Mouse (Mus musculus): ENCODE data around the gene Kmt2b. TPM values are rescaled to one million over a fixed set of nuclear protein-coding genes. Genes with fewer than 3 reads are reported as not detected.

Kmt2b gene
- total RNA-seq, 1 experiment from 2014 or later: 24.9 TPM

DNA sequence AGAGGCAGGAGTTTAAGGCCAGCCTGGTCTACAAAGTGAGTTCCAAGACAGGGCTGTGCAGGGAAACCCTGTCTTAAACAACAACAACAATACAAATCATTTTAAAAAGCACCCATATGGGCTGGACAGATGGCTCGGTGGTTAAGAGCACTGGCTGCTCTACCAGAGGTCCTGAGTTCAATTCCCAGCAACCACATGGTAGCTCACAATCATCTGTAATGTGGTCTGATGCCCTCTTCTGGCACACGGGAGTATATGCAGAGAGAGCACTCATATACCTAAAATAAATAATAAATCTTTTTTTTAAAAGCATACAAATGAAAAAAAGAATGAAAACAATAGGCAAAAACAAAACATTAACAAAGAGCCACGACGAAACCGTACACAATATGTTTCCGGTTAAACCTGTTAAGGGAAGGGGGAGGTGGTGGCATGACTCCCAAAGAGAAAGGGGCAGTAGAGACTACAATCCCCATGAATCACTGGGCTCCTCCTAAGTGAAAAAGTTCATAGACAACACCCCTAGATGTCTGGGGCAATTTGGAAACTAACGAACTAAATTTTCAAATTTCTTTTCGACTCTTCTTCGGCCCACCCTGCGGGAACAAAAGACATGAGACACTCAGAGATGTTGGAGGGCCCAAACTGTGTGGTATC lies 37.0 kb downstream of the Kmt2b start:
- ATAC-seq (replicated peaks; ENCODE audit: low read depth, poor library complexity, severe bottlenecking): peak; percentile 64

DNA sequence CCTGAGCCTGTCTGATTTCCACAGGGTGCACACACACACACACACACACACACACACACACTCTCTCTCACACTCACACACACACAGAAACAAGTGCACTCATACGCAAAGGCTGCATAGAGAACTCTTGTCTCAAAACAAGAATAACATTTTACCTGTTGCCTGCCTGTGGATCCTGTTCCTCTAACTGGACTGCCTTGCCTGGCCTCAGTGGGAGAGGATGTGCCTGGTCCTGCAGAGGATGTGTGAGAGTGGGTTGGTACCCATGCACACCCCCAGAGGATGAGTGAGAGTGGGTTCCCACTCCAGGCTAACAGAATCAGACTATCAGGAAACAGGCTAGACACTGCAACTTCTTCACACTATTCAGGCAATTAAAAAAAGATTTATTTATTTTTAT lies 37.9 kb downstream of the Kmt2b start:
- ATAC-seq (replicated peaks; ENCODE audit: low read depth, poor library complexity, severe bottlenecking): no peak

DNA sequence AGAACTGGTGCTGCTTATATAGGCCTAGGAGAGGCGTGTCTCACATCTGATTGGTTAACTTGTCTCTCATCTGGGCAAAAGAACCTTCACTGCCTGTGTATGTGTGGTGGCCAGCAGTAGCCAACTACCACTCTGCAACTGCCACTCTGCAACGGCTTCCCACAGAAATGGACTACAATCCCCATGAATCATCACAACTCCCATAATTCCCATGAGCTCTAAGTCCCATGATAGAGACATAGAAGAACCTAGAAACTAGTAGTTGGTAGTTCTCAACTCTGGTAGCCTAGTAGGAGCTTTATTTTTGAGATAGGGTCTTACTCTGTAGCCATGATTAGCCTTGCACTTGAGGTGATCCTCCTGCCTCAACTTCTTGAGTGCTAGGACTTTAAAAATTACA lies 38.6 kb downstream of the Kmt2b start:
- no peak for ATAC-seq (replicated peaks; ENCODE audit: low read depth, poor library complexity, severe bottlenecking)

DNA sequence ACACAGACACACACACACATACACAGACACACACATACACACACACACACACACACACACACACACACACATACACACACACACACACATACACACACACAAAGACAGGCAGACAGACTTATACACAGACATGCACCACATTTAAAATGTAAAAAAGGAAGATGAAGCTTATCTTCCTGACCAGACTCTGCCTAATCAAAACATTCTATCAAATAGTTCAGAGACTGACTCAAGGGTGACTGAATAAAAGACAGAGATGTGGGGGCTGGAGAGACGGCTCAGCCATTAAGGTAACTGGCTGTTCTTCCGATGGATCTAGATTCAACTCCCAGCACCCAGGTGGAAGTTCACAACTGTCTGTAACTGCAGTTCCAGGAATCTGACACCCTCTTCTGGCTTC lies 44.2 kb downstream of the Kmt2b start:
- ATAC-seq (replicated peaks; ENCODE audit: low read depth, poor library complexity, severe bottlenecking): no peak

DNA sequence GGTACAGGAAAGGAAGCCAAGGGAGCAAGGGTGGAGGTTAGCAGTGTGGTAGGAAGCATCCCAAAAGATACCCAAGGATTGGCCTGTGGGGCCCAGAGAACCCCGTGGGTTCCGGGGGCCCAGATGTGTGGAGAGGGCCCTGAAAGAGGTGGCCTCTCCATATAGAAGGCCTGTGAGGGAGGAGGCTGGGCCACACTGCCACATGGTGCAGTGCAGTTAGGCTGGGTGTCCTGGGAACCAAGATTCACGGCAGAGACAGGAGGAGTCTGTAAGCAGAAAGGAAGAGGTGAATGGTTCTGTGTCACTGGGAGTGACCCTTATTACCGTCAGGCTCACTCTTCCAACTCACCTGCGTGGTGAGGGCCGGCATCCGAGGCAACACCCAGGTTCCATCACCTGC lies 48.0 kb downstream of the Kmt2b start:
- no peak for ATAC-seq (replicated peaks; ENCODE audit: low read depth, poor library complexity, severe bottlenecking)

DNA sequence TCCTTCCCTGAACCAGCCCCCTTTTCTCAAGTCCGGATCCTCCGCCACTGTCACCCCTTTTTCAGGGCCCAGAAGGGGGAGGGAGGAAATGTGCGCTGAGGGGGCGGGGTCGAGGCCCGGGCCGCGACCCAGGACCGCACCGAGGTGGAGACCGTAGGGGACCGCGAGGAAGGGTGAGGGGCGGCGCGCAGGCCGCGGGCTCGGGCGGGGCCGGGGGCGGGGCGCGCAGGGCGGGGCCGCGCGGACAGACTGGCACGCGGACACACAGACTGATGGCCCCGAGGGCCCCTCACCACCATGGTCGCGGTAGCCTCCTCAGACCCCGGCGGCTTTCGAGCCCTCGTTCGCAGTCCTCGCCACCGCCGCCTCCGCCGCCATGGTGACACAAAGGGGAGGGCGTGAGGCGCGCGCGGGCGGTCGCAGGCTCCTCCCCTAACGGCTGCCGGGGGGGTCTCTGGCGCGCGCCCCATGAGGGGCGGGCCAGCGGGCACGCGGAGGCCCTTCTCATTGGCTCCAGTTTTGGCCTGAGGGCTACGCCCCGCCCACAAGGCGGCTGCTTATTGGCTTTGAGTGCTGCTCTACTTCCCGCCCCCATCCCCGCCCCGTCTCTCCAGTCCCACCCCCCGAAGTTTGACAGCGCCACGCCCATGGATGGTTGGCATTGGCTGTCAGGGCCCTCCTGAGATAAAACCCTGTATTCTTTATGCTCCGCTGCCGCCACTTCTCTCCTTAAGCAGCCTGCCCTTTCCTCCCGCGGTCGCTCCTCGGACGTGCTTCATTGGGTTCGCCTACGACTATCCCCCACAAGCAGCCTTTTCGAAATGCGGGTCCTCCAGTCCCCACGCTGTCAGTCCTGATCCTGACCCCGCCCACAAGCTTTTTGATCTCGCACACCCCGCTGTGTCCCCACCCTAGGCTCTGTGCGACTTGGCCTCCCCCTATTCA lies 53.6 kb downstream of the Kmt2b start, which contains the start of gene Arhgap33:
Gene Arhgap33, minus strand, starts transcription at position 428 of the 945 bp plus-strand sequence.
- peak; percentile 90 for ATAC-seq (replicated peaks; ENCODE audit: low read depth, poor library complexity, severe bottlenecking)

DNA sequence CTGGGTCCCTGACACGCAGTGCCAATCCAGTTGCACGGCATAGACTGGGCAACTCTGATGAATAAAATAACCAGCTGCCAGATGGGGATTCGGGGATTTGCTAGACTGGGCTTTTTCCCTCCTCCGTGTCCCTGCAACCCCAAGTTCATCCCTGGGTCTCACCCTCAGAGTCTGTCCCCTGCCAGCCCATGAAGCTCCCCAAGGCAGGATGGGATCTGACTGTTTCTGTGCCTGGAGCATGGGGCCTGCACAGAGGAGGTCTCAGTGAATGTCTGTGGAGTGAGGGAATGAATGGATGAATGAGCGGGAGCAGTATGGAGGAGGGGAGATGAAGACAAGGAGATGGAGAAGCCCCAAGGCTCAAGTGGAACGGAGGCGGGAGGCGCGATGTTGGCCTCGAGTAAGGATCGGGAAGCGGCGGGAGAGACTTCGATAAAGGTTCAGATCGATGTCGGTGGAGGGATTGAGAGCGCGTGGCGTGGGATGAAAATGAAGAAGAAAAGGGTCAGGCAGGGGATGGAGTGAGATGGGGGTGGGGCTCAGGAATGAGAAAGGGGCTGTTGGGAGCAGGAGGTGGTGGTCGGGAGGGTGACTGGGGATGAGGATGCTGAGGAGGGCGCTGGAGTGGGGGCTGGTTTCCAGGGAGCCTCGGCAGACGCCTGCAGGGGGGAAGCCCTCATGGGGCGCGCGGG lies 54.4 kb downstream of the Kmt2b start:
- ATAC-seq (replicated peaks; ENCODE audit: low read depth, poor library complexity, severe bottlenecking): no peak

DNA sequence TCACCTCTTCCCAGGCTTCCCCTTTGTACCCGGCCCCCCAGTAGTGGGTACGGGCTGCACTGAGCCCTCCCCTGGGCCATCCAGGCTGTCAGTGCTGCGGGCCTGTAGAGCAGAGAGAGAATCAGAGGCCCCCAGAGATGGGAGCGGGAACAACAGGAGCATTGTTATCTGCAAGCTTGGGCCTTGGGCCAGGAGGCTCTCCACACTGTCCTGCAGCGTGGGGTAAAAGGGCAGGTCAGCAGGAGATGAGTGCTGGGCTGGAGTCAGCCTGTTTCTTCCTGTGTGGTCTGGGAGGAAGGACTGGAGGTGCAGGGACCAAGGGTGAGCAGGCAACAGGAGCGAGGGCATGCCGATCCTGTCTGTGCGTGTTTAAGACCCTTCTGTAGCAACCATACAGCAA lies 55.6 kb downstream of the Kmt2b start:
- ATAC-seq (replicated peaks; ENCODE audit: low read depth, poor library complexity, severe bottlenecking): no peak

DNA sequence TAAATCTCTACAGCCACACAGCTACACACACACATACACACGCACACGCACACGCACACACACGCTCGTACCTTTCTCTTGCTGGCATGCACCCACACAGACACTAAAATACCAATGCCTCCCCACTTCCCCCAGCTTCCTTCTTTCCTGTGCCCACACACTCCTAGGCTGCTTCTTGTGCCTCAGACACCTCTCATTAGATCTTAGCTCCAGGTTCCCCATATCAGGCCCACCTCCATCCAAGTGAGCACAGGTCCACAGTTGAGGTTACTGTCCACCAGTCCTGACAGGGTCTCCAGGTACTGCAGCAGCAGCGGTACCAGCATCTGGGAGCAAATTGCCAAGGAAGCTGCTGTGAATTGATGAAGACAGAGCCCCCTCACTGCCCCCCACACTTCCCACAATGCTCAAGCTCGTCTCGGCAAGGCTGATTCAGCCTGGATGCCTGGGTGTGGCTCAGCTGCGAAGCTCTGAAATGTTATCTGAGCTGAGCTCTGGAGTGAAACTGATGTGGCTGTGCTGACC lies 57.2 kb downstream of the Kmt2b start:
- ATAC-seq (replicated peaks; ENCODE audit: low read depth, poor library complexity, severe bottlenecking): no peak

DNA sequence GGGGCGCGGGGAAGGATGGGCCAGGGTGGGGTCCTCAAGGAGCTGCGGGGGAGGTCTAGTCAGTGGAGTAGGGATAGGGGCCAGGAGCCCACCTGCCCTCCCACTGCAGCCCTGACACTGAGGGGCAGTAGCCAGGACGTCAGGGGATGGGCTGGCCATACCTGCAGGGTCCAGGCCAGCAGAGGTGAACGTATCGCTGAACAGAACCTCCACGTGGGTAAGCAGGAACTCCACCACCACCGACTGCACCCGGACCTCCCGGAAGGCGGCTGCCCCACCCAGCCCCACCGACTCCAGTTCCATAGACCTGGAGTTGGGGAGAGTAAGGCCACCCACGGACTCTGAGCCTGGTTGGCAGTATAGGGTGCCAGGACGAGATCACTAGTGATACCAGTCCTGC lies 61.5 kb downstream of the Kmt2b start:
- no peak for ATAC-seq (replicated peaks; ENCODE audit: low read depth, poor library complexity, severe bottlenecking)

DNA sequence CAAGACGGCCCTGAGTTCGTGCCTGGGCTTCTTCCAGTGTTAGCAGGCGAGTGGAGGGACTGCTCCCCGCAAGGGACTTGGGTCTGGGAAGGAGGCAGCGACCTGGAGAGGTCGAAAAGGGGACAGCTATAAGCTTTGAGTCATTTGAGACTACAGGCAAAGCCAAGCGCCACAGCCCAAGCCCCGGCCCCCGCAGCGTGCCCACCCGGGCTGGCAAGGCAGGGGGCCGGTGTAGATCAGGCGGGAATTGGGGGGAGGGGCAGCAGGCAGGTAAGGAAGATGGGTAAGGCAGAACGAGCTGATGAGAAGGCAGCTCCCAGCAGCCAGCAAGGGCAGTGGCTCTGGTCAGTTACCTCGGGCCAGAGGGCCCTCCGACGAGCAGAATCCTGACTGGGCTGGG lies 62.1 kb downstream of the Kmt2b start:
- ATAC-seq (replicated peaks; ENCODE audit: low read depth, poor library complexity, severe bottlenecking): no peak

DNA sequence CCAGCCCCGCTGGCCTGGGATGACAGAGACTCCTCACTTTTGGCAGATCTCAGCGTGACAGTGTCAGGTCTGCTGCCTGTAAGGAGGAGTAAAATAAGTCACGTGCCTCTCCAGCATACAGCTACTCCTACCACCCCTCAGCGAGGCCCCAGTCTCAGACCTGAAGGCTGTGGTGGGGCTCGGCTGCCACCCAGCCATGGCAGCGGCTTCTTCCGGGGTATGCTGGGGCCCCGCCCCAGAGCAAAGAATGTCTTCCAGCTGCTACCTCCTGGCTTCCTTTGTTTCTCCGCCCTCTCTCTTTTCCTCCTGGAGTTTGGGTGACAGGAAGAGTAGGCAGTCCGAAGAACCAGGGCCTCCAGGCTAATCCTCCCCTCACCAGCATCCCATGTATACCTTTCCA lies 62.6 kb downstream of the Kmt2b start:
- ATAC-seq (replicated peaks; ENCODE audit: low read depth, poor library complexity, severe bottlenecking): no peak

DNA sequence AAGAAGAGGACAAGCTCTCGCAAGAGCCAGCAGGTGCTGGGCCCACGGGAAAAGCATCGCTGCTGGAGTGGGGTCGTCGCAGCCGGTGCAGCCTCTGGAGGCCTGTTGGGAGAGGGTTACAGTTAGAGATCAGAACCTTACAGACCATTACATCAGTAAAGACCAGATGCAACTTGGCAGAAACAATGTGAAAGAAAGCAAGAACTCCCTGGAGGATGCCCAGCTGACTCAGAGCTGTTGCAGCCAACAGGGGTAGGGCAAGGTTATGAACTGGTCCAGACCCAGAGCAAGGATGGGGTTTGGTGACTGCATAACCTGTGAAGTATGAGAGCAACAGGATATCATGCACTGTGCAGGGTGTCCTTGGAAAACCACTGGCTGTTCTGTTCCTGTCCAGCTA lies 64.0 kb downstream of the Kmt2b start:
- no peak for ATAC-seq (replicated peaks; ENCODE audit: low read depth, poor library complexity, severe bottlenecking)

DNA sequence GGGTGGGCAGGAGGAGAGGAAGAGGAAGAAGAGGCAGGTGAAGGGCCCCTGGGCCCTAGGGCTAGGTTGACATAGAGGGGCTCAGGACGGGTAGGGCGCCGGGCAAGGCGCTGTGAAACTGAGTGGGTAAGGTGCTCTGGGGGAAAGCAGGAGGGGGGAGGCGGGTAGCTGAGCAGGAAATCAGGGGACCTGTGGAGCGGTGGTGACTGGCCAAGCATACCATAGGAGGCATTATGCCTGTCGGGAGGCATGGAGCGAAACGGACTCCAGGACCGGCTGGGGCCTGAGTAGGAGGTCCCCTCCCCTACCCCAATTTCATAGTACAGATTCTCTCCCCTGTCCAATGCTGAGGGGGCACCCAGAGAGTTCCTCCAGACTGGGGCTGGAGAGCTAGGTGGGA lies 65.7 kb downstream of the Kmt2b start:
- ATAC-seq (replicated peaks; ENCODE audit: low read depth, poor library complexity, severe bottlenecking): no peak

DNA sequence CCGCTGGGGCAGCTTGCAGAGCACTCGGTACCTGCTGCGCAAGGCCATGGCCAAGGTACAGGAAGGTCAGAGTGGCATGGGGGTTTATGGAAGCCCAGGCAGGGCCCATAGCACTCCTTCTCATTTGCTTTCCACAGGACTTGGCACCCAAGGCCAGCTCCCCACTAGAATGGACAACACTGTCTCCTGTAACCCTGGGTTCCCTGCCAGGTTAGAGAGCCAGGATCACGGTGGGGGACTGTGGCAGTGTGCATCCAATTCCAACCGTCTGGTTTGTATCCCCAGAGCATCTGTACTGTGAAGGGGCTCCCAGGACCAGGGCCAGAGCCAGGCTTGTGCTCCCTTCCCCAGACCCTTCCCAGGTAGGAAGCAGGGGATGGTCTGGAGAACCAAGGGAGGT lies 67.7 kb downstream of the Kmt2b start:
- no peak for ATAC-seq (replicated peaks; ENCODE audit: low read depth, poor library complexity, severe bottlenecking)

DNA sequence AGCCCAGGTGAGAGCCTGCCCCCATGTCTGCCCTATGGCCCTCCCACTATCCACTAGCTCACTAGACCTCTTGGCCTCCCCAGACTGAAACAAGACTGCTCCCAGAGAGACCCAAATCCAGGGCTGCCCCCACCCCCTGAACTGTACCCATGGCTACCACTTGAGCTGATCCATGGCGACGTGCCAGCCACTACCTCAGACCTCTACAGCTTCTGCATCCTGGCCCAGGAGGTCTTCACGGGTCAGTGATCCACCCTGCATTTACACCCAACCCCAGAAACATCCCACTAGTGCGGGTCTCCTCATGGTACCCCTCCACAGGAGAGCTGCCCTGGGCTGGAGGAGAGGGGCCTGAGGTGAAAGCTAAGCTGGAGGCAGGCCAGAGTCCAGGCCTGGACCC lies 68.1 kb downstream of the Kmt2b start:
- ATAC-seq (replicated peaks; ENCODE audit: low read depth, poor library complexity, severe bottlenecking): no peak

Other genes with a start within 250 kb of the Kmt2b start
- not detected in 2 replicates for gene Lrfn3, start 226.0 kb downstream of the Kmt2b start, total RNA-seq (2017)
- gene Tyrobp, start 175.0 kb downstream of the Kmt2b start, total RNA-seq (2017): 94.7 and 118 TPM in 2 replicates
- gene Hcst, start 168.9 kb downstream of the Kmt2b start, total RNA-seq (2017): 9.4 and 11.9 TPM in 2 replicates
- 9.0 and 13.0 TPM in 2 replicates for gene Nfkbid, start 167.0 kb downstream of the Kmt2b start, total RNA-seq (2017)
- not detected in 2 replicates for gene Aplp1, start 143.2 kb downstream of the Kmt2b start, total RNA-seq (2017)
- gene Kirrel2, start 131.0 kb downstream of the Kmt2b start, total RNA-seq (2017): not detected in 2 replicates
- 0.19 and 1.8 TPM in 2 replicates for gene Nphs1, start 130.4 kb downstream of the Kmt2b start, total RNA-seq (2017)
- not detected in 2 replicates for gene Prodh2, start 95.1 kb downstream of the Kmt2b start, total RNA-seq (2017)
- 5.2 and 9.1 TPM in 2 replicates for gene Arhgap33, start 53.7 kb downstream of the Kmt2b start, total RNA-seq (2017)
- 3.2 and 4.2 TPM in 2 replicates for gene Hspb6, start 36.5 kb downstream of the Kmt2b start, total RNA-seq (2017)
- 4.7 TPM in 2 replicates for gene Proser3, start 36.4 kb downstream of the Kmt2b start, total RNA-seq (2017)
- 20.8 and 21.2 TPM in 2 replicates for gene Lin37, start 28.9 kb downstream of the Kmt2b start, total RNA-seq (2017)
- gene U2af1l4, start 25.4 kb downstream of the Kmt2b start, total RNA-seq (2017): 58.2 and 68.5 TPM in 2 replicates
- 3.7 and 5.4 TPM in 2 replicates for gene Gm49396, start 25.4 kb downstream of the Kmt2b start, total RNA-seq (2017)
- 117 and 174 TPM in 2 replicates for gene Psenen, start 25.1 kb downstream of the Kmt2b start, total RNA-seq (2017)
- gene Igflr1, start 23.3 kb downstream of the Kmt2b start, total RNA-seq (2017): 1.8 TPM in 1 of 2 replicates, not detected in the other
- gene Zbtb32, start 10.2 kb upstream of the Kmt2b start, total RNA-seq (2017): 0.32 TPM in 1 of 2 replicates, not detected in the other
- not detected in 2 replicates for gene Upk1a, start 24.1 kb upstream of the Kmt2b start, total RNA-seq (2017)
- 396 and 504 TPM in 2 replicates for gene Cox6b1, start 37.4 kb upstream of the Kmt2b start, total RNA-seq (2017)
- not detected in 2 replicates for gene Etv2, start 47.1 kb upstream of the Kmt2b start, total RNA-seq (2017)
- 39.4 and 47.8 TPM in 2 replicates for gene Rbm42, start 61.6 kb upstream of the Kmt2b start, total RNA-seq (2017)
- 17.2 and 27.1 TPM in 2 replicates for gene Haus5, start 76.3 kb upstream of the Kmt2b start, total RNA-seq (2017)
- not detected in 2 replicates for gene Pmis2, start 82.9 kb upstream of the Kmt2b start, total RNA-seq (2017)
- not detected in 2 replicates for gene 2200002J24Rik, start 110.2 kb upstream of the Kmt2b start, total RNA-seq (2017)
- 1.1 and 1.8 TPM in 2 replicates for gene Atp4a, start 123.5 kb upstream of the Kmt2b start, total RNA-seq (2017)
- 51.1 and 61.8 TPM in 2 replicates for gene Tmem147, start 140.8 kb upstream of the Kmt2b start, total RNA-seq (2017)
- not detected in 2 replicates for gene Gapdhs, start 155.0 kb upstream of the Kmt2b start, total RNA-seq (2017)
- 0.78 TPM in 1 of 2 replicates, not detected in the other for gene Sbsn, start 162.7 kb upstream of the Kmt2b start, total RNA-seq (2017)
- gene Dmkn, start 175.0 kb upstream of the Kmt2b start, total RNA-seq (2017): 4.2 TPM in 1 of 2 replicates, not detected in the other
- not detected in 2 replicates for gene Krtdap, start 199.2 kb upstream of the Kmt2b start, total RNA-seq (2017)
- gene Ffar2, start 235.0 kb upstream of the Kmt2b start, total RNA-seq (2017): 20.3 and 28.0 TPM in 2 replicates

Data from common myeloid progenitor, adult 5-6 weeks (primary cell).